Mouse (Mus musculus) monocyte, adult 5-6 weeks (primary cell): ENCODE results near the gene Lrrk2. TPM values are rescaled to one million over a fixed set of nuclear protein-coding genes. Genes with fewer than 3 reads are reported as not detected.
A peak's percentile ranks its signal among the peaks of the same experiment; 100 is the strongest.

Experiments used
- ATAC-seq: fragments of 153-309, 156-312 bp; replicated peaks from 2 replicates; pipeline ENCODE4 v1.8.0; 2017; ENCODE audit warnings: mild to moderate bottlenecking; ENCODE audit not compliant: low TSS enrichment, insufficient number of reproducible peaks, severe bottlenecking, poor library complexity, low FRiP score
- total RNA-seq: library from RNA; stranded (forward); fragments of 200-1000, 200-491, 200-594 nt; gene quantifications from 3 replicates; pipeline ENCODE4 v1.2.3, GENCODE M21; 2017

Lrrk2 gene
- total RNA-seq, result 79.5 to 92.8 TPM (median 89.4 TPM) in 3 replicates

GRCm38 (mm10) chr15:91672645-91673568 lies at the start of gene Lrrk2:
TSS of gene Lrrk2 (plus strand) at chr15:91673175.
- peak; percentile 82 for ATAC-seq

- no peak for ATAC-seq
Measured at GRCm38 (mm10) chr15:91624475-91624874, 48.5 kb upstream of the Lrrk2 start.

- ATAC-seq, result no peak
Measured at GRCm38 (mm10) chr15:91629137-91629536, 43.8 kb upstream of the Lrrk2 start.

- no peak for ATAC-seq
Measured at GRCm38 (mm10) chr15:91632473-91632872, 40.5 kb upstream of the Lrrk2 start.

GRCm38 (mm10) chr15:91633051-91633450 lies 39.9 kb upstream of the Lrrk2 start:
- peak; percentile 95 for ATAC-seq

GRCm38 (mm10) chr15:91633806-91634205 lies 39.2 kb upstream of the Lrrk2 start:
- no peak for ATAC-seq

- peak; percentile 51 for ATAC-seq
Measured at GRCm38 (mm10) chr15:91634236-91634635, 38.7 kb upstream of the Lrrk2 start.

- ATAC-seq, result peak; percentile 29
Measured at GRCm38 (mm10) chr15:91641631-91642030, 31.3 kb upstream of the Lrrk2 start.

GRCm38 (mm10) chr15:91642682-91643306 lies 30.2 kb upstream of the Lrrk2 start:
- ATAC-seq, result no peak

- ATAC-seq, result peak; percentile 89
Measured at GRCm38 (mm10) chr15:91643632-91644348, 29.2 kb upstream of the Lrrk2 start.

GRCm38 (mm10) chr15:91650270-91650669 lies 22.7 kb upstream of the Lrrk2 start:
- ATAC-seq, result no peak

- ATAC-seq, result peak; percentile 95
Measured at GRCm38 (mm10) chr15:91651493-91651892, 21.5 kb upstream of the Lrrk2 start.

- peak; percentile 34; the same call in 1 of the 2 replicates for ATAC-seq
Measured at GRCm38 (mm10) chr15:91658227-91658626, 14.7 kb upstream of the Lrrk2 start.

- ATAC-seq, result 0 out of 2 replicates have a peak, but pooled peaks have one; percentile 13
Measured at GRCm38 (mm10) chr15:91660277-91661078, 12.5 kb upstream of the Lrrk2 start.

- ATAC-seq, result peak; percentile 89
Measured at GRCm38 (mm10) chr15:91661079-91661369, 12.0 kb upstream of the Lrrk2 start.

GRCm38 (mm10) chr15:91664586-91665132 lies 8.3 kb upstream of the Lrrk2 start:
- ATAC-seq, result no peak

- no peak for ATAC-seq
Measured at GRCm38 (mm10) chr15:91665530-91665929, 7.4 kb upstream of the Lrrk2 start.

GRCm38 (mm10) chr15:91671216-91671615 lies 1.8 kb upstream of the Lrrk2 start:
- no peak for ATAC-seq
